Mouse (Mus musculus) embryonic facial prominence, embryonic 11.5 days (tissue): ENCODE results near the gene Tgfb1. TPM values are rescaled to one million over a fixed set of nuclear protein-coding genes. Genes with fewer than 3 reads are reported as not detected.
A peak's percentile ranks its signal among the peaks of the same experiment; 100 is the strongest.

Source experiments
- ATAC-seq: fragments of 200-750 bp; cut with Nextera tagmentation; replicated peaks from 2 replicates; pipeline ENCODE4 v1.8.0; 2017; ENCODE audit warnings: low read depth; ENCODE audit not compliant: insufficient number of reproducible peaks, low FRiP score, low TSS enrichment
- DNase-seq: peaks from one replicate; pipeline ENCODE4 v3.0.0-alpha.2; 2015; ENCODE audit warnings: low spot score
- H3K27ac ChIP-seq: fragments of 300-500 bp; sonication (generic); replicated peaks from 2 replicates; pipeline ENCODE4 v1.5.1; 2014; ENCODE audit warnings: mild to moderate bottlenecking, low read depth, low read length, control low read depth
- H3K27me3 ChIP-seq: fragments of 300-500 bp; sonication (generic); 2 replicates; pipeline ENCODE4 v1.6.1; 2014; ENCODE audit warnings: mild to moderate bottlenecking, low read length, moderate library complexity, mixed read lengths; ENCODE audit not compliant: control insufficient read depth, insufficient read depth
- H3K36me3 ChIP-seq: fragments of 300-500 bp; sonication (generic); replicated peaks from 2 replicates; pipeline ENCODE4 v1.6.1; 2014; ENCODE audit warnings: low read depth, mild to moderate bottlenecking, low read length, moderate library complexity, mixed read lengths; ENCODE audit not compliant: control insufficient read depth, insufficient read depth
- H3K4me1 ChIP-seq: fragments of 300-500 bp; sonication (generic); 2 replicates; pipeline ENCODE4 v1.6.1; 2014; ENCODE audit warnings: low read length, mixed read lengths; ENCODE audit not compliant: control insufficient read depth, insufficient read depth
- H3K4me2 ChIP-seq: fragments of 300-500 bp; sonication (generic); 2 replicates; pipeline ENCODE4 v1.6.1; 2014; ENCODE audit warnings: low read depth, mild to moderate bottlenecking, control low read depth, low read length, moderate library complexity
- H3K4me3 ChIP-seq: fragments of 300-500 bp; sonication (generic); 2 replicates; pipeline ENCODE4 v1.5.1; 2014; ENCODE audit warnings: low read depth, low read length, control low read depth
- H3K9ac ChIP-seq: fragments of 300-500 bp; sonication (generic); replicated peaks from 2 replicates; pipeline ENCODE4 v1.6.1; 2014; ENCODE audit warnings: mild to moderate bottlenecking, control low read depth, low read length
- H3K9me3 ChIP-seq: fragments of 300-500 bp; sonication (generic); replicated peaks from 2 replicates; pipeline ENCODE4 v1.6.1; 2016; ENCODE audit warnings: mild to moderate bottlenecking, low read length, inconsistent platforms, mixed read lengths; ENCODE audit not compliant: control insufficient read depth
- WGBS: fragments of 180-500 bp; shearing (Covaris S2); extraction: QIAGEN DNeasy Blood & Tissue Kit; methylation state at CpG from one replicate; pipeline ENCODE4 v1.1.7; 2014; 5-methylcytosine and 5-hydroxymethylcytosine counted together
- polyA plus RNA-seq: library from polyadenylated mRNA; unstranded; fragments of >200 nt; fragmentation: Nextera tagmentation; extraction: Ambion mirVana; gene quantifications from 2 replicates; pipeline ENCODE4 v1.2.1, GENCODE M21; 2014

The Tgfb1 gene
- polyA plus RNA-seq, 1 experiment from 2014 or later = 1.5 TPM

- no peaks in the 10 kb centered on the region for H3K9me3 ChIP-seq
- peaks cover 26% of the 10 kb centered on the region for H3K27me3 ChIP-seq
- H3K4me1 ChIP-seq = no peaks in the 10 kb centered on the region
- H3K9ac ChIP-seq = no peak overlapping the region
- no peak overlapping the region for H3K4me3 ChIP-seq
- no peak for DNase-seq
- H3K4me2 ChIP-seq = no peak overlapping the region
- no peak for ATAC-seq
- H3K27ac ChIP-seq = no peak overlapping the region
- H3K36me3 ChIP-seq = no peaks in the 10 kb centered on the region
- WGBS = 91% methylated on average over 7 of the region's 7 CpGs
Observed at GRCm38 (mm10) chr7:25677013-25677412, 9.8 kb upstream of the Tgfb1 start.

DNA sequence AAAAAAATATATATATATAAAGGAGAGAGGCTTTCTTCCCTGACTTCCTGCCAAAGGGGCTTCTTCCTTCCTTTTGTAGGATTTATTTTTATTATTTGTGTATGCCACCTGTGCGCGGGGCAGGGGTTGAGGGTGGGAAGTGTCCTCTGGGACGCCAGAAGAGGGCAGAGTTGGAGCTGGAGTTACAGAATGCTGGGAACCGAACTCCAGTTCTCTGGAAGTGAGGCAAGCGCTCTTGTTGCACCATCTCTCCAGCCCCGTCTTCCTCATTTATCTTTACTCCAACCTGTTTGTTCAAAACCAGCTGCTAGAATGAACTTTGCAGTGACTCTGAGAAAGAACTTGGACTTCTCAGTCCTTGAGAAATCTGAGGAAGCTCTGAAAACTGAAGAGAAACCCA, 6.8 kb upstream of the Tgfb1 start:
- peak overlapping the region; percentile 59 for H3K4me2 ChIP-seq
- no peak for DNase-seq
- no peaks in the 10 kb centered on the region for H3K9me3 ChIP-seq
- no peaks in the 10 kb centered on the region for H3K36me3 ChIP-seq
- no peak for ATAC-seq
- peaks cover 12% of the 10 kb centered on the region for H3K27me3 ChIP-seq
- H3K4me1 ChIP-seq = no peaks in the 10 kb centered on the region
- WGBS = 9% methylated on average over 6 of the region's 6 CpGs
- H3K27ac ChIP-seq = no peak overlapping the region
- peak overlapping the region; percentile 60 for H3K4me3 ChIP-seq
- H3K9ac ChIP-seq = no peak overlapping the region

- no peaks in the 10 kb centered on the region for H3K4me1 ChIP-seq
- peaks cover 7% of the 10 kb centered on the region for H3K27me3 ChIP-seq
- H3K27ac ChIP-seq = peak within 1 kb of the TSS; percentile 85
- peak within 1 kb of the TSS; percentile 71 for H3K9ac ChIP-seq
- no peaks in the 10 kb centered on the region for H3K9me3 ChIP-seq
- peak within 1 kb of the TSS; percentile 60 for H3K4me3 ChIP-seq
- peak; percentile 93 for ATAC-seq
- peak within 1 kb of the TSS; percentile 59 for H3K4me2 ChIP-seq
- WGBS = under 1% methylated on average over 46 of the region's 46 CpGs
- no peaks in the 10 kb centered on the region for H3K36me3 ChIP-seq
- peak; percentile 95 for DNase-seq
Observed at GRCm38 (mm10) chr7:25680514-25681258, 6.1 kb upstream of the Tgfb1 start, which contains the start of gene B9d2. B9d2 (plus strand) TSS chr7:25680780.

GRCm38 (mm10) chr7:25681341-25682231, 5.2 kb upstream of the Tgfb1 start:
- 58% methylated on average over 15 of the region's 15 CpGs for WGBS
- Histone ChIP-seq H3K9me3 (no peaks in the 10 kb centered on the region), H3K4me1 (no peaks in the 10 kb centered on the region), H3K36me3 (no peaks in the 10 kb centered on the region), H3K9ac (no peak overlapping the region), H3K4me3 (peak overlapping the region; percentile 60), H3K4me2 (no peak overlapping the region; the same call in 1 of the 2 replicates), H3K27ac (no peak overlapping the region), H3K27me3 (peaks cover 4% of the 10 kb centered on the region)
- ATAC-seq (no peak), DNase-seq (no peak)

GRCm38 (mm10) chr7:25683474-25684180, 3.2 kb upstream of the Tgfb1 start:
- H3K36me3 ChIP-seq = no peaks in the 10 kb centered on the region
- no peak overlapping the region for H3K9ac ChIP-seq
- 63% methylated on average over 7 of the region's 7 CpGs for WGBS
- no peak for ATAC-seq
- peaks cover 6% of the 10 kb centered on the region for H3K4me1 ChIP-seq
- no peak for DNase-seq
- no peak overlapping the region for H3K27ac ChIP-seq
- H3K4me3 ChIP-seq = no peak overlapping the region
- no peak overlapping the region for H3K4me2 ChIP-seq
- H3K27me3 ChIP-seq = peaks cover 21% of the 10 kb centered on the region
- H3K9me3 ChIP-seq = no peaks in the 10 kb centered on the region

GRCm38 (mm10) chr7:25684659-25685058, 2.1 kb upstream of the Tgfb1 start:
- Histone ChIP-seq H3K4me3 (no peak overlapping the region), H3K4me2 (no peak overlapping the region), H3K27ac (no peak overlapping the region), H3K36me3 (no peaks in the 10 kb centered on the region), H3K27me3 (peaks cover 30% of the 10 kb centered on the region), H3K9me3 (no peaks in the 10 kb centered on the region), H3K9ac (no peak overlapping the region), H3K4me1 (peaks cover 10% of the 10 kb centered on the region)
- no peak for ATAC-seq
- 92% methylated on average over 6 of the region's 6 CpGs for WGBS
- DNase-seq = no peak

- peak overlapping the region; percentile 5 for H3K4me2 ChIP-seq
- DNase-seq (no peak), ATAC-seq (no peak)
- WGBS = 65% methylated on average over 21 of the region's 21 CpGs
- H3K27me3 ChIP-seq = peaks cover 33% of the 10 kb centered on the region
- H3K4me1 ChIP-seq = peaks cover 10% of the 10 kb centered on the region
- no peak overlapping the region for H3K27ac ChIP-seq
- H3K9me3 ChIP-seq = no peaks in the 10 kb centered on the region
- no peak overlapping the region for H3K9ac ChIP-seq
- H3K4me3 ChIP-seq = no peak overlapping the region
- no peaks in the 10 kb centered on the region for H3K36me3 ChIP-seq
Observed at GRCm38 (mm10) chr7:25685926-25686470, 804 bp upstream of the Tgfb1 start.
